Mouse (Mus musculus): ENCODE measurements at regions not wholly inside any gene's neighbourhood (a gene's known extent, or its start where the extent isn't known, plus 50 kb on each side); places are given as distances from the start of the nearest gene placed in this dataset.
"Not testable (repeated sequence)": the region's sequence is repeated elsewhere in the genome, so short reads cannot be mapped to it uniquely, and the experiment has no call there.

DNA sequence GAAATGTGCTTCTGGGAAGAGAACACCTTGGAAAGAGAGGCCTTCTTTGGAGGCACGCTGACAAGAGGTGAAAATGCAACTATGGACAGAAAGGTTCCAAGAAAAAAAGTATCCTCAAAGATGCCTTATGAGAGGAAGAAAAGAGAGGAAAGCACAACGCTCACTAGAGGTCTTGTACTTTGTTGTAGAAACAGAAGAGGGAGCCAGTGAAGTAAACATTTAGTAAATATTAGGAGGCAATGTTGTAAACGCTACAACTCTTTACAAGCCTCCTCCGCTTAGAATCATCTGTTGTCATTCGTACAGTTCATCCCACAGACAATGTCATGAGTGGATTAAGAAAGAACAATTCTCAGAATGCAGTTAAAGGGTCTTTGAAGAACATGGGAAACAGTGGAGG is 77.4 kb downstream of the Tfpi2 start:
- peak; percentile 9 for DNase-seq (ENCODE audit: low read depth, low spot score)

DNA sequence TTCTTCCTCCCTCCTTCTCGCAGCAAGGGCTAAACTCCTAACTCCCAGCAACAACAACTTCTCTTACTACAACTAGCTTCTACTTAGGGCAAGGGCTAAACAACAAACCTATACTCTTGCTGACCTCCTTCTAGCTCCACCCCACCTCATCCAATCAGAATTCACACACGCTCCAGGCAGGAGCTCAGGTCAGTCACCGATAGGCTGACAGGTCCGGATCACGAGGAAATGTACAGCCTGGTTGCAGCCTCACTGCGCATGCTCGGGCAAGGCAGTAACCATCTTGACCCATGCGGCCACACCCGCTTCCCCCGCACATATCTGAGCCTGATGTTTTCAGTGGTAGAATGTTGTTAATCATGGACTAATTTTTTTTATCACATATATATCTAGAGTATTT is 84.0 kb downstream of the Tfpi2 start:
- no peak for DNase-seq (ENCODE audit: low read depth, low spot score)

DNA sequence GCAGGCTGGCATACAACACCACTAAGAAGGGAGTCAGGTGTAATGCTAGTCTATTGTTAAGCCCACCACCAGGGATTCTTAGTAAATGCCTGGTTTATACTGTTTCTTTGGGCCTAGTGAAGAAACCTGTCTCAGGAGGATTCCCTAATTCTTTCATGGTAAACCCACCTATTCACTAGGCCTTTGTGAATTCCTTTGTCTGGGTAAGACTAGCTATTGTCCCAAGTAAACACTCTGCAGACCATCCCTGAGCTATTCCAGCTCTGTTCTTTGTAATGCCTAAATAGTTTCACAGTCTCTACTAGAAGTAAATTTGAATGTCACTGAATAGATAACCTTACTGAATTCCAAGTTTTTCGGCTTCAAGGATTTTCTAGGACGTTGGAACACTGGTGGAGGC is 111.3 kb upstream of the Calcr start:
- DNase-seq (ENCODE audit: low read depth, low spot score), result not testable (repeated sequence)

DNA sequence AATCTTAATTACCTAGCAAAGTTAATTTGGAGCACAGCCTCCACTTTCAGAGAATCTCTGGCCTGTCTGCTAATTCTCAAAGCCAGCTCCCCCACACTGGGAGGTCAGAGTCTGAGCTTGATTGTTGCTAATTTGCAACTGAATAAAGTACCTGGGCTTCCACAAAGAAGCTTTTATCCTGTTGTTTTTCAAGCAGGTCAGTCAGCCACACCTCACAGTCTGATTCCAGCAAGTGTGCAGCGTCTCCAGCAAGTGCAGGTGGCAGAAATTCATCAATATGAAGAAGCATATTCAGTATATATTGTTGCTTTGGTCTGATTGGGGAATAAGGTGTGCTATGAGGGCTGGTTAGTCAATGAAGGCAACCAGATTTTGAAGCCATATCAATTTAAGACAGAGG is 110.3 kb upstream of the Calcr start:
- DNase-seq (ENCODE audit: low read depth, low spot score), result not testable (repeated sequence)

DNA sequence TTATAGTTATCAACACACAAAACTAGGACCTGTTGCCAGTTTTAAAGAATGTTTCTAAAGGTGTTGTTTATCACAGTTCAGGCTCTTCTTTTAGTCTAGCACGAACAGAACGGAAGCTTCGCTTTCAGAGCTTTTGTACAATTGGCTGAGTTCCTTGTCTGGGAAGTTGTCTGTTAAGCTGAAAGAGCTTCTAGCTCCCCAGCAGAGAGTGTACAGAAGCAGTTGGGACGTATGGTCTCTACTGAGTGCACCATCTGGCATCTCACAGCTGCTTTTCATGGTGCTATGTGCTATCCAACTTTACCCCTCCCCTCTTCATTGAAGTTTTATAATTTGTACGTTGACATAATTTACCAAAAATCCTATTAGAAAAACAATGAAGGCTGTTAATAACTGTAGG is 96.5 kb upstream of the Calcr start:
- no peak for DNase-seq (ENCODE audit: low read depth, low spot score)

- DNase-seq (ENCODE audit: low read depth, low spot score), result no peak
Observed at GRCm38 (mm10) chr6:3860587-3860975, 96.1 kb upstream of the Calcr start.

DNA sequence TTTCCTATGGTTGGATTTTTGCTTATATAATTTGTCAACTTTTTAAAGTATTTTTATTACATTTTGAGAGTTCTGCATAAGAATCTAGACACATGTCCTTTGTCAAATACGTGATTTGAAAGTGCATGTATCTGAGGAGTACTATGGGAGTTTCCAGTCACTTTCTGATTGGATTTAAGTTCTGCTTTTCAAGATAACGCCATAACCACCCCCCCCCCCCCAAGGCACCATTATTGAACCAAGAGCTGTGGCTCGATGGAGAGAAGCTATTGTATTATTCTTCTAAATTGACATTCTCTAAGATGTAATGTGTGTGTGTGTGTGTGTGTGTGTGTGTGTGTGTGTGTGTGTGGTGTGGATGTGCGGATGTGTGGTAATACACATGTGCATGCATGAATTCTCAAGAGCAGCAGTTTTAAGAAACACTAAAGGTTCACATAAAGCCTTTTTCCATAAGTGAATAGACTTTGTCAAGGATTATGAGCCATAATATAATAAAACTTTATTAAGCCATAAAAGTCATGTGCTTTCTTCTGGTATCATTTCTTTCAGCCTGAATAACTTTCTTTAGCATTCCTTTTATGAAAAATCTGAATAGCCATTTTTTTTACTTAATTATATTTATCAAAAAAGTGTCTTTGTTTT is 95.5 kb upstream of the Calcr start:
- DNase-seq (ENCODE audit: low read depth, low spot score), result no peak

GRCm38 (mm10) chr6:3850146-3850545 is 85.6 kb upstream of the Calcr start:
- no peak for DNase-seq (ENCODE audit: low read depth, low spot score)

Data from retina, postnatal 7 days (tissue).